Mouse (Mus musculus) mammary gland, adult 2 months (tissue): ENCODE results near the gene Olfr784. TPM values are rescaled to one million over a fixed set of nuclear protein-coding genes. Genes with fewer than 3 reads are reported as not detected.

Experiments used
- polyA plus RNA-seq: library from polyadenylated mRNA; depleted of rRNA; stranded (reverse); fragments of >200 nt; gene quantifications from 2 replicates; pipeline ENCODE4 v1.2.3, GENCODE M21; 2012; ENCODE audit warnings: low replicate concordance; rRNA removed

Gene Olfr784
- polyA plus RNA-seq = 0.06 TPM in 1 of 2 replicates, not detected in the other

DNA sequence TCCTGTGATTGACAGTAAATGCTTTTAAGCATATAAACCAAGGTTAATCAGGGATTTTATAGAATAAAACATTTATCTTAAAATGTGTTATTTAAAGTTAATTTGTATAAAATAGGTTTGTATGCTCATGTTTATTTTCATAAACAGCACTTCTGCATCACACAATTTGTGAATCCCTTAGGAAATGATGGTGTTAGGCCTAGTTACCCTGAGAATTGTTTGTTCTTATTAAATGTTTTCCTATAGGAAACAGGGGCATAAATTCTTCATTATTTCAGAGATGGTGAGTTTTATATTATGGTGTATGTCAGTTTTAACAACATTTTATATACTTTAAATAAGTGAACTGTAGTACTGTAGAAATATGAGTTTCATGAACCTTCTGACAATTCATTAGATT is at the start of gene Olfr784:
TSS of gene Olfr784 (plus strand) at position 301 of the 400 bp plus-strand sequence.

GRCm38 (mm10) chr10:129348550-129348949 is 35.3 kb upstream of the Olfr784 start, which contains the start of gene Olfr782:
TSS of gene Olfr782 (plus strand) at chr10:129348850.

GRCm38 (mm10) chr10:129405126-129405525 is 21.2 kb downstream of the Olfr784 start, which contains the start of gene Olfr785:
TSS of gene Olfr785 (plus strand) at chr10:129405426.

GRCm38 (mm10) chr10:129427006-129427405 is 43.1 kb downstream of the Olfr784 start, which contains the start of gene Olfr786:
TSS of gene Olfr786 (plus strand) at chr10:129427306.

Other genes with a start within 250 kb of the Olfr784 start
- gene Olfr770, start 245.1 kb upstream of the Olfr784 start, polyA plus RNA-seq = not detected in 2 replicates
- not detected in 2 replicates for gene Olfr771, start 219.3 kb upstream of the Olfr784 start, polyA plus RNA-seq
- not detected in 2 replicates for gene Olfr772, start 206.2 kb upstream of the Olfr784 start, polyA plus RNA-seq
- not detected in 2 replicates for gene Olfr773, start 196.7 kb upstream of the Olfr784 start, polyA plus RNA-seq
- not detected in 2 replicates for gene Olfr774, start 147.9 kb upstream of the Olfr784 start, polyA plus RNA-seq
- not detected in 2 replicates for gene Olfr775, start 135.7 kb upstream of the Olfr784 start, polyA plus RNA-seq
- not detected in 2 replicates for gene Olfr776, start 125.0 kb upstream of the Olfr784 start, polyA plus RNA-seq
- gene Olfr777, start 112.6 kb upstream of the Olfr784 start, polyA plus RNA-seq = not detected in 2 replicates
- not detected in 2 replicates for gene Olfr780, start 66.0 kb upstream of the Olfr784 start, polyA plus RNA-seq
- not detected in 2 replicates for gene Olfr781, start 55.2 kb upstream of the Olfr784 start, polyA plus RNA-seq
- gene Olfr782, start 35.2 kb upstream of the Olfr784 start, polyA plus RNA-seq = not detected in 2 replicates
- gene Olfr785, start 21.3 kb downstream of the Olfr784 start, polyA plus RNA-seq = not detected in 2 replicates
- gene Olfr786, start 43.2 kb downstream of the Olfr784 start, polyA plus RNA-seq = not detected in 2 replicates
- gene Olfr787, start 77.8 kb downstream of the Olfr784 start, polyA plus RNA-seq = not detected in 2 replicates
- not detected in 2 replicates for gene Olfr788, start 86.9 kb downstream of the Olfr784 start, polyA plus RNA-seq
- not detected in 2 replicates for gene Olfr789, start 100.7 kb downstream of the Olfr784 start, polyA plus RNA-seq
- not detected in 2 replicates for gene Olfr790, start 114.4 kb downstream of the Olfr784 start, polyA plus RNA-seq
- not detected in 2 replicates for gene Olfr791, start 137.7 kb downstream of the Olfr784 start, polyA plus RNA-seq
- not detected in 2 replicates for gene Olfr792, start 155.1 kb downstream of the Olfr784 start, polyA plus RNA-seq
- gene Olfr794, start 183.6 kb downstream of the Olfr784 start, polyA plus RNA-seq = not detected in 2 replicates
- gene Olfr796, start 228.5 kb downstream of the Olfr784 start, polyA plus RNA-seq = not detected in 2 replicates
- gene Olfr798, start 243.9 kb downstream of the Olfr784 start, polyA plus RNA-seq = not detected in 2 replicates